Mouse (Mus musculus) spleen, adult 2 months (tissue): ENCODE data around the gene Slc16a1. TPM values are rescaled to one million over a fixed set of nuclear protein-coding genes. Genes with fewer than 3 reads are reported as not detected.

ENCODE experiments used
- DNase-seq, 2 experiments: peaks; one replicate each; pipeline versions ENCODE4 v3.0.0 to v3.0.0-alpha.2; 2012 to 2021; ENCODE audit warnings: low spot score in 2 of 2, low read depth in 1 of 2
- H3K27ac ChIP-seq: fragments of 200-500 bp; 2 replicates; pipeline ENCODE4 v1.5.1; 2012; ENCODE audit warnings: low read length, inconsistent platforms; ENCODE audit not compliant: insufficient read depth
- H3K27me3 ChIP-seq: fragments of 200-500 bp; 2 replicates; pipeline ENCODE4 v1.6.1; 2012; ENCODE audit warnings: mild to moderate bottlenecking, moderate library complexity, low read length, inconsistent platforms; ENCODE audit not compliant: control insufficient read depth, insufficient read depth
- H3K36me3 ChIP-seq: fragments of 200-500 bp; 2 replicates; pipeline ENCODE4 v1.6.1; 2012; ENCODE audit warnings: mild to moderate bottlenecking, low read length, inconsistent platforms; ENCODE audit not compliant: control insufficient read depth, insufficient read depth
- H3K4me1 ChIP-seq: fragments of 200-500 bp; 2 replicates; pipeline ENCODE4 v1.6.1; 2011; ENCODE audit warnings: inconsistent platforms; ENCODE audit not compliant: control insufficient read depth, insufficient read depth, insufficient read length
- H3K4me3 ChIP-seq: fragments of 200-500 bp; 2 replicates; pipeline ENCODE4 v1.5.1; 2011; ENCODE audit warnings: mild to moderate bottlenecking, inconsistent platforms; ENCODE audit not compliant: insufficient read depth, insufficient read length; ENCODE audit errors: extremely low read depth
- CTCF ChIP-seq: fragments of 200-500 bp; IDR thresholded peaks from 2 replicates; pipeline ENCODE4 v1.5.1; 2011; ENCODE audit warnings: mild to moderate bottlenecking, inconsistent platforms; ENCODE audit not compliant: insufficient read depth, insufficient read length, insufficient replicate concordance; ENCODE audit errors: extremely low read depth
- POLR2A ChIP-seq: fragments of 200-500 bp; IDR thresholded peaks from 2 replicates; pipeline ENCODE4 v1.6.1; 2011; ENCODE audit warnings: low read depth, low read length, inconsistent platforms
- WGBS: fragments of 180-500 bp; shearing (Covaris S2); methylation state at CpG from one replicate; pipeline ENCODE4 v1.1.7; 2018; 5-methylcytosine and 5-hydroxymethylcytosine counted together
- polyA plus RNA-seq: library from polyadenylated mRNA; depleted of rRNA; stranded (reverse); fragments of >200 nt; gene quantifications from 2 replicates; pipeline ENCODE4 v1.2.3, GENCODE M21; 2012

Gene Slc16a1
- polyA plus RNA-seq, 1 experiment: 30.2 TPM

- H3K4me3 ChIP-seq: no peak overlapping the region
- 90% methylated on average over 8 of the region's 8 CpGs for WGBS
Measured at GRCm38 (mm10) chr3:104609690-104610380, 28.6 kb upstream of the Slc16a1 start.

GRCm38 (mm10) chr3:104610453-104611230 is 27.8 kb upstream of the Slc16a1 start:
- H3K4me1 ChIP-seq: no peaks in the 10 kb centered on the region
- no peaks in the 10 kb centered on the region for H3K27me3 ChIP-seq
- TF ChIP-seq CTCF (no peak), POLR2A (no peak)
- DNase-seq: no peak
- no peaks in the 10 kb centered on the region for H3K36me3 ChIP-seq
- WGBS: 89% methylated on average over 6 of the region's 6 CpGs
- H3K4me3 ChIP-seq: no peak overlapping the region
- no peak overlapping the region for H3K27ac ChIP-seq

More at GRCm38 (mm10) chr3:104609690-104610380, 28.6 kb upstream of the Slc16a1 start:
- no peaks in the 10 kb centered on the region for H3K4me1 ChIP-seq
- no peak overlapping the region for H3K27ac ChIP-seq
- H3K27me3 ChIP-seq: no peaks in the 10 kb centered on the region
- TF ChIP-seq CTCF (no peak), POLR2A (no peak)
- H3K36me3 ChIP-seq: no peaks in the 10 kb centered on the region
- no peak for DNase-seq

DNA sequence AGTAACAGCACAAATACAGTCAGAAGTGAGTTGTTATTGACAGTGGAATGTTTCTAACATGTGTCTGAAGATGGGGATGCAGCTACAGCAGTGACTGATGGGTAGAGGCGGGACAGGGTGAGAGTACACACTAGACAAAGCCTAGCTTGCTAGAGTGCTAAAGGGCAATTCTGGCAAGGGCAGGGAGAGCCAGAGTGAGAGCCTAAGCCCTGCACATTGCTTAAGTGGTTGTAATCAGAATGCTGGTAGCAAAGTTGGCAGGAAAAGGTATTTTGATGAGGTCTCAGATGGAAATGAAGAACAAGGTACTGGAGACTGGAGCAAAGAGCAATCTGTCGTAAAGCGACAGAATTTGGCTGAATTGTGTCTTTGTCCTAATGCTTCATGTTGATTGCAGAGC is 26.5 kb upstream of the Slc16a1 start:
- no peak for TF ChIP-seq POLR2A
- TF ChIP-seq CTCF: no peak
- no peak overlapping the region for H3K4me3 ChIP-seq
- no peaks in the 10 kb centered on the region for H3K4me1 ChIP-seq
- H3K36me3 ChIP-seq: no peaks in the 10 kb centered on the region
- no peaks in the 10 kb centered on the region for H3K27me3 ChIP-seq
- no peak overlapping the region for H3K27ac ChIP-seq
- DNase-seq: no peak
- WGBS: 96% methylated on average over 3 of the region's 3 CpGs

GRCm38 (mm10) chr3:104613102-104613501 is 25.4 kb upstream of the Slc16a1 start:
- Histone ChIP-seq H3K4me3 (no peak overlapping the region), H3K36me3 (no peaks in the 10 kb centered on the region), H3K27ac (no peak overlapping the region), H3K27me3 (no peaks in the 10 kb centered on the region), H3K4me1 (no peaks in the 10 kb centered on the region)
- 82% methylated on average over 5 of the region's 5 CpGs for WGBS
- TF ChIP-seq CTCF (no peak), POLR2A (no peak)
- no peak for DNase-seq

DNA sequence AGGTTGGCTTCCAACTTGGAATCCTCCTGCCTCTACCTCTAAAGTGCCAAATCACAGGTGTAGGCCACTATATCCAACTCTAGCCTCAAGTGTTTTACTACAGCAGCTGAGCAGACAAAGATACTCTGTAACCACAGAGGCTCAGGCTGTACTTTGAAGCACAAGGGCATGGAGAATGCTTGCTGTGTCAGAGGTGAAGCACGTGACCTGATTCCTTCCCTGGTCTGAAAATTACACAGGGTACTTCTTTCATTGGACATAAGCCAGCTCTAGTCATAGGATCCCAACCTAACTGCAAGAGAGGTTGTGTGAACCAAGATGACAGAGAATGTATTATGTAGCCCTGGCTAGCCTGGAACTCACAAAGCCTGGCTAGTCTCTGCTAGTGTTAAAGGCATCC is 24.4 kb upstream of the Slc16a1 start:
- no peaks in the 10 kb centered on the region for H3K36me3 ChIP-seq
- TF ChIP-seq POLR2A (no peak), CTCF (no peak)
- DNase-seq: no peak
- WGBS: 81% methylated on average over 1 of the region's 1 CpGs
- no peaks in the 10 kb centered on the region for H3K27me3 ChIP-seq
- H3K27ac ChIP-seq: no peak overlapping the region
- H3K4me1 ChIP-seq: no peaks in the 10 kb centered on the region
- H3K4me3 ChIP-seq: no peak overlapping the region

DNA sequence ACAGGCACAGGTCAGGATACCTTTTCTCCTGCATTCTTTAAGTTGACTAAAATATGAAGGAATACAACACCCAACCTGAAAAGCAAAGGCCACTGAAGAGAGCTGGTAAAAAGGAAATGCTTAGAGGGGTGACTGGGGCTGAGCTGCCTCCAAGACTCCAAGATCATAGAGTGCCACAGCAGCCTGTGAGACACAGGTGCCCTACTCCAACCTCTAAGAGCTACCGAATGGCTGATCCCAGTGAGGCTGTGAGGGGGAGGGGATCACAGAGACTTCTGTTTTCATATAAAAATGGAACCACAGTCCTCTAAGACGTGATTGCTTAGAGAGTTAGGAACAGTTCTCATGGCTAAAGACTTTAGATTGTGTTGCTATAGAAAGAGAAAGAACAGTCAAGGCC is 23.3 kb upstream of the Slc16a1 start:
- WGBS: 71% methylated on average over 2 of the region's 2 CpGs
- H3K4me3 ChIP-seq: no peak overlapping the region
- H3K4me1 ChIP-seq: no peaks in the 10 kb centered on the region
- no peak for DNase-seq
- no peaks in the 10 kb centered on the region for H3K27me3 ChIP-seq
- H3K27ac ChIP-seq: no peak overlapping the region
- no peaks in the 10 kb centered on the region for H3K36me3 ChIP-seq
- TF ChIP-seq POLR2A: no peak
- TF ChIP-seq CTCF: no peak

DNA sequence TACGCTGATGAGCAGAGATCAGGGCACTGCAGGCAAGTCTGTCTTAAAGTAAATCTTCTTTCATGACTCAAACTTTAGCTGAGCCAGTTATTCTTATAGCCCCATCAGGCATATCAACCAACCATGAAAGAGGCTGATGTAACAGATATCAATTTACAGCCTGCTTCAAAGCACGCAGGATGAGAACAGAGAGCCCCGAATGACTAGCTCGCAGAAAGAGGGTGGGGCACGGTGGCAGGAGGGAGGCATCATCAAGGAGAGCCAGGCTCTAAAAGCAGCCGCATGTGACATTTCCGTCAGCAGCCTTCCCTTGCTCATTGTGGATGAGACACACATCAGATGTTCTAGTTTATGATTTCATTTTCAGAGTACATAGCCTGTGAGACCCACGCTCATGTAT is 22.3 kb upstream of the Slc16a1 start:
- Histone ChIP-seq H3K4me3 (no peak overlapping the region), H3K27me3 (no peaks in the 10 kb centered on the region), H3K27ac (no peak overlapping the region), H3K36me3 (no peaks in the 10 kb centered on the region), H3K4me1 (no peaks in the 10 kb centered on the region)
- no peak for DNase-seq
- no peak for TF ChIP-seq POLR2A
- TF ChIP-seq CTCF: no peak
- WGBS: 63% methylated on average over 8 of the region's 8 CpGs
